Mouse (Mus musculus) embryonic fibroblast, embryonic 13.5 days (primary cell): ENCODE measurements at regions not wholly inside any gene's neighbourhood (a gene's known extent, or its start where the extent isn't known, plus 50 kb on each side); places are given as distances from the start of the nearest gene placed in this dataset.

Source experiments
- CTCF ChIP-seq: IDR thresholded peaks from 2 replicates; pipeline ENCODE4 v1.5.1; 2011; ENCODE audit warnings: mild to moderate bottlenecking, control low read depth, low read length, moderate library complexity, borderline replicate concordance; ENCODE audit not compliant: insufficient read depth
- POLR2A ChIP-seq: IDR thresholded peaks from 2 replicates; pipeline ENCODE4 v1.6.1; 2011; ENCODE audit warnings: low read depth, mild to moderate bottlenecking, control low read depth, low read length, moderate library complexity

DNA sequence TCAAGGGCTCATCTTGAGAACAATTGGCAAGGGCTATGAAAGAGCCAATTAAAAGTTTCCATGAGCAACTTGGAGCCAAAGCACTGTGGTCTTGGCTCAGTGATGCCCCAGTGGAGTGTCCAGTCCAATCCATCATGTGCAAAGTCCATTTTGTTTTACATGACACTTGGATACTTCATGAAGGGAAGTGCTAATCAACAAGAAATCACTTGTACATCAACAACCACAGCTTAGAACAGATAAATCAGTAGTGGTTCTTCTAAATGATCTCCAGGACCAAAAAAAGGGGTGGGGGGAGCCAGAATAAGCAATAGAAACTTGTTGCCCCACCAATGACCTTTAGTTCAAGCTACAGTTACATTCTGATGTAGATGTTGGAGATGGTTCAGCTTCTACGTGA lies 87.0 kb upstream of the Asb5 start:
- TF ChIP-seq CTCF (no peak), POLR2A (no peak)
